Mouse (Mus musculus) heart, postnatal 0 days (tissue): ENCODE measurements at regions not wholly inside any gene's neighbourhood (a gene's known extent, or its start where the extent isn't known, plus 50 kb on each side); places are given as distances from the start of the nearest gene placed in this dataset.

Experiments
- CTCF ChIP-seq: IDR thresholded peaks from 2 replicates; pipeline ENCODE4 v1.5.1; 2016; ENCODE audit warnings: antibody characterized with exemption, control low read depth, low read depth
- EP300 ChIP-seq: IDR thresholded peaks from 2 replicates; pipeline ENCODE4 v1.6.1; 2016; ENCODE audit warnings: antibody characterized with exemption, low read depth

DNA sequence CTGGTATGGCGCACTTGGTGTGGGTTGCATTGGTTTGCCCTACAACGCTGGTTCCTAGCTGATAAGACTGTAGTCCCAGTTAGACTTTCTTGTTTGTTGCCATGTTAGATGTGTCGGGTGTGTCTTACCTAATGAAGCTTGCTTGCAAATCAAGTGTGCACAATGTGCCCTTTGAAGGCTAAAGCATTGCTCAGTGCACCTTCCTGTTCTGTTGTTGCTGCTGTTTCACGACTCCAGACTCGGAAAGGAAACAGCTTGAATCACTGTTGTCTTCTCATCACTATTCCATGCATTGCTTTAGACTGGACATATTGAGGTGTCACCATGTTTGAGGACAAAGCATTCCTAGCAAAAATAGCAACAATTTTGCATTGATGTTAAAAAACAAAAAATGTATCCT, 185.1 kb upstream of the Gm11146 start:
- TF ChIP-seq CTCF (no peak), EP300 (no peak)
